Mouse (Mus musculus) layer of hippocampus, adult 2 months (tissue): ENCODE measurements at regions not wholly inside any gene's neighbourhood (a gene's known extent, or its start where the extent isn't known, plus 50 kb on each side); places are given as distances from the start of the nearest gene placed in this dataset.

Experiments used
- DNase-seq, 2 experiments: peaks; one replicate each; pipeline ENCODE4 v3.0.0; 2022; ENCODE audit warnings: low spot score in 2 of 2
- H3K27ac ChIP-seq: fragments of 200-600 bp; 2 replicates; pipeline ENCODE4 v1.8.1; 2022
- H3K4me3 ChIP-seq: fragments of 200-600 bp; 2 replicates; pipeline ENCODE4 v1.8.1; 2022; ENCODE audit warnings: mild to moderate bottlenecking
- CTCF ChIP-seq: fragments of 200-600 bp; conservative IDR thresholded peaks from 2 replicates; pipeline ENCODE4 v1.8.1; 2022; ENCODE audit warnings: antibody characterized with exemption, mild to moderate bottlenecking, moderate library complexity

GRCm38 (mm10) chr19:49563612-49564256 lies 1114.7 kb downstream of the Sorcs1 start:
- no peak overlapping the region for H3K27ac ChIP-seq
- no peak overlapping the region for H3K4me3 ChIP-seq
- TF ChIP-seq CTCF, result no peak
- DNase-seq, result no peak

- Histone ChIP-seq H3K4me3 (peak overlapping the region; percentile 44), H3K27ac (peak overlapping the region; percentile 43; the same call in 1 of the 2 replicates)
- peak; percentile 35 to 61 for DNase-seq
- TF ChIP-seq CTCF, result peak; percentile 77
Measured at GRCm38 (mm10) chr19:49539445-49540407, 1138.7 kb downstream of the Sorcs1 start.
